Mouse (Mus musculus): ENCODE measurements around the gene Sh3bp5.

Sh3bp5 gene

DNA sequence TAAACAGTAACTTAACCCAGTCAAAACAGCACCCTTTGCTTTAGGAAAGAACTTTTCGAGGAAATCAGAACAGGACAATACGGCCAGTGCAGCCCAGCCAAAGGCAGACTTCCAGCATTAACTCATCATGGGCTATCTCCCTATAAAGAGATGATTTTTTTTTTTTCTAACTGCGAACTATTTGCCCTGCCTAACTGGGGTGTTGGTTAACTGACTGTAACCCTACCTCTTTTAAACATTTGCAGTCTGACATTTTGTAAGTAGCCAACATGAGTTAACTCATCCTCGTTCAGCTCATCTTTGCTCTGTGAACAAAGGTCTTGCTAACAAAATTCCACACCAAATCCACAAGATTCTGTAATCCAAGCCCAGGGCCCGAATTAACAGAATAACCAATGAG is 1.5 kb downstream of the Sh3bp5 start:
- CTCF ChIA-PET = interaction anchor here (0.7 kb wide), 2 partner anchors 43 to 56 kb away, joined by 3 read pairs; no protein-coding TSS in a partner anchor

DNA sequence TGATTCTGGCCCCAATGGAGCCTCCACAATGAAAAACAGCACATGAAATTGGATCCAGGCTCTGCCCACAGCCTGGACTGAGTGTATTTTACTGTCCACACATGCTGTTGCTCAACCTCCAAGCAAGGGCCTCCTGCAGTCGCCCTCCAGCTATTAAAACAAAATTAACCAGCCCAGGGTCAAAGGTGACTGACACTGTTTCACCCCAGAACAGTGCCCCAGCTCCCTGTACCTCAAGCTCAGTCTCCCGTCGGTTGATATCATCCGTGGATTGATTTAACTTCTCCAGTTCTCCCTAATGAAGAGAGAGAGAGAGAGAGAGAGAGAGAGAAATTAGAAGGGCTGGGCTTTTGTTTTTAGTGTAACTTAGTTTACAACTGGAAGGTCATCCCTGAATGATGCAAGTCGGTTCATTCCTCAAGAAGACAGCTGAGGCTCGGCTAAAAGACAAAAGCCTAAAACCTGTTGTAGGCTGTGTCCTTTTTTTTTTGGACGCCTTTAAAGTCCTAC is 2.0 kb downstream of the Sh3bp5 start:
- CTCF ChIA-PET = interaction anchor here (0.7 to 1.2 kb wide), 3 partner anchors 25 to 55 kb away, joined by 3 to 4 read pairs (median 3); no protein-coding TSS in a partner anchor

DNA sequence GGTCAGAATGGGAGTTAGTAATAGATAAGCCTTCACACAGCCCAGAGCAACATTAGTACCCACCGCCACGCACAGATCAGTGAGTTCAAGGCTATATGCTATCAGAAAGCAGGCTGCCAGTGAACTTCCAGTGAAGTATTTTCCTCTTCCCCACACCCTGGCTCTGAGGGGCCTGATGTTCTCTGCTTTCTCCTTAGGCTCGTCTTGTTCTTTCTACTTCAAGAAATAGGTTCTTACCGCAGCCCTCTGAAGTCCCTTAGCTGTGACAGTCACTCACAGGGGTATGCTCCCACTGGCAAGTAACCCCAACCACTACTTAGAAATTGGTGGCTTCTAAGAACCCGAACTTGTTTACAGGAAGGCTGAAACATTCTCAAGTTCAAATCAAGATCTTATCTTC is 2.8 kb downstream of the Sh3bp5 start:
- CTCF ChIA-PET = interaction anchor here (0.6 to 1.2 kb wide), 2 partner anchors 25 to 47 kb away, joined by 3 to 4 read pairs; no protein-coding TSS in a partner anchor

DNA sequence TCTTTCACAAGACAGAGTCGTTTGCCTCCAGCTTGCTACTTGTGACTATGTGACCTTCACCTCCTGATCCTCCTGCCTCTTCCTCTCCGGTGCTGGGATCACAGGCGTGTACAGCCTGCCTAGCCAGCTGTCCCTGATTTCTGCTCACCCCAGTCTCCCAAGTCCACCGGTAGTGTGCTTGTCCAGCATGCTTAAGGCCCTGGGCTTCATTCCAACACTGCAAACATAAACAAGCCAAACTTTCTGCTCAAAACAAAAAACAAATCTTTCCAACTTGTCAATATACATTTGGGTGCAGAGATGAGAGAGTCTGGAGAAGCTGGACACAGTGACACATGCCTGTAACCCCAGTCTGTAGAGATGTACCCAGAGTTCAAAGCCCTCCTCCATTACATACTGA is 3.5 kb downstream of the Sh3bp5 start:
- CTCF ChIA-PET = interaction anchor here (0.6 kb wide), 1 partner anchor 371 kb away, joined by 3 read pairs; no protein-coding TSS in a partner anchor

DNA sequence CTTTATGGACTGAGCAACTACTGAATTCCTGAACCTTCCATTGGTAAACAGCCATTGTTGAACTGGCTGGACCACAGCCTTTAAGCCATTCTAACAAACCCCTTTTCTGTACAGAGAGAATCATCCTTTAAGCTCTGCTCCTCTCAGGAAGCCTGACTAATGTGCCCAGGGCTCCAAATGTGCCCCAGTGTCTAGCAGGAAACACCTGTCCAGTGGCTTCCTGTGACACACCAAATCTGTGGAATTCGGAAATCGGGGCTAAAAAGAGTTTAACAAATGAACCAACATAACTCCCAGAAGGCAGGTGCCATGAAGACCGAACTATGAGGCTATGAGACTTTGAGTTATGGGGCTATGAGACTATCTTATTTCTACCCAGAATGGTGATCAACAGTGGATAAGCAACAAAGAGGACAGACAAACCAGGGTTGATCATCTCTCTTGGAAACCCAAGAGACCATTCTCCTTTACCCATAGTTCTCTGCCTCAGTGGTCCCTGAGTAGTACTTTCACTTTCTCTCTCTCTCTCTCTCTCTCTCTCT is 4.0 kb downstream of the Sh3bp5 start:
- CTCF ChIA-PET = no interaction called here

DNA sequence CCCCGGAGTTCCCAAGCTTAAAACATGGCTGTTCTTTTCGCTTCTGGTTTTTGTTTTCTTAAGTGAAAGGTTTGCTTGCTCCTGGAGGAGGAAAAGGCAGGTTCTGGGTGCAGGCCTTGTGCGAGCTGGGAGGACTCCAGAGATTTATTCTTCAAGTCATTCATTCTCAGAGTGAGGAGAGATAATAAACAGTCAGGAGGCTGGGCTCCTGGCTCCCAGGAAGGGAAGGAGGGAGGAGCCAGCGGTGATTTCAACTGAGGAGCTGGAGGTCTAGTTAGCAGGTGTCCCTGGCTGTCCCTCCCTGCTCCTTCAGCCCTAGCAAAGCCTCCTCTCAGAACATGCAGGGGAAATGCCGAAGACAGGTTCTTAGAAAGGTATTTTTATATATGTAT is 6.9 kb downstream of the Sh3bp5 start:
- CTCF ChIA-PET = interaction anchor here (0.7 kb wide), 1 partner anchor 12 kb away, joined by 3 read pairs; no protein-coding TSS in a partner anchor

DNA sequence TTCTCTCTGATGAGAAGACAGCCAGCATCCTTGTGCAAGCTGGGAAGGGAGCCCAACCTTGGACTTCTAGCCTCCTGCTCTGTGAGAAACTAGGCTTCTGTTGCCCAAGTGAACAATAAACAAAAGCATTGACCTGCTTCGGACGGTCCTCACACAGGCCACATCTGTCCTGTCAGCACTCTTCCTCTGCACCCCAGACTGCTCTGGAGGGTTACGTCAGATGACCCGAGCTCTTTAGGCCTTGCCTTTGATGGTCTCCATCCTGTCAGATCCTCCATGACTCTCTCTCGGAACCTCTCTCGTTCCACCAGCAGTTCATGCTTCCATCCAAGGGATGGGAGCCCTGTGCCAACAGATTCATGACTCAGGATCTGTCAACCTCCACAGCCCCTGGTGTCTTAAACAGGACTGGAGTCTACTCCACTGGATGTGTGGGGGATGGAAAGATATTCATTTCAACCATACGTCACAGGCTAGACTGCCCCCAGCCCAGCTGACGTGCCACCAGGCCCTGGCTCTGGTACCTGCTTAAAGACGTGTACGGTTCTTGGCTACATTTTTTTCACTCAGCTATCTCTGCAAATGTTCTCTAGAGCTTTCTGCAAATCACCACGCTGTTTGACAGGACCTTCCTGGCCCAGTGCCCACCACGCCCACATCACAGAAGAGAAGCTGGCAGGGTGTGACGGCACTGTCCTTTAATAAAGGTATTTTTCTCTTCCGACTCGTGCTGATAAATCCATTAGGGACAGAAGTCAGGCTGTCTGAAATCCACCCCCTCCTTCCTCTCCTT is 7.5 kb downstream of the Sh3bp5 start:
- CTCF ChIA-PET = no interaction called here

DNA sequence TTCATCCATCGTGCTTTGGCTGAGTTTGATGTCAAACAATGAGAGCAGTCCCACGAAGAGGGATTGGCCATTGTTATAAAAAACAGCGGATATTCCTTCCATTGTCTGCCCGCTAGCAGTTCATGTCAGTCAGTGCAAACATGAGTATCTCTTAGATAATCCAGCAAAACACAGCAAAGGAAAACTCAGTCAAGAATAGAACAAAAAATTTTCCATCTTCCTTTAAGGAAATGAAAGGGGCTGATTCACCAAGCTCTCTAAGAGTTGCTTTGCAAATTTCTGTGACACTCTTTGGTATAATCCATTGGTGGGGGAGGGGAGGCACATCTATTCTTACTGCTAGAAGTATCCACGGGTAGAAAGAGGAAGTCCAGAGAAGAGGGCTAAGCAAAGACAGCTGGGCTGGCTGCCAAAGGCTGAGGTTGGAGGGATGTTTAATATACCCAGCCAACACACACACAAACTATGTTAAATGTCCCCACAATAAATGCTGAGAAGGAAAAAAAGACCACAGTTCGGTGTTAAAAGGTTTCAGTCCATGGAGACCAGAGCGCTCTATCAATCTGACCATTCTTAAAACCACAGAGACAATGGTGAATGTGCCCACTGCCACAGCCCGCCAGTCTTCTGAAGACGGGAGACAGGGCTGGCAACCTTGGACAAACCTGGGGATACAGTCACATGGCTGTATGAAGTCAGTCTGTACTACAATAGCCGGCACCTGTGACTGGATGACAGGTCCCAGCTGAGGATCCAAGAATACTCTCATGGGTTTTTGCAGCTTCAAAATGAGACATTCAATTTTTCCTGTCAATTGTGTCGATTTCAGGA is 12.7 kb downstream of the Sh3bp5 start:
- CTCF ChIA-PET = interaction anchor here (1.1 kb wide), 1 partner anchor 28 kb away, joined by 5 read pairs; no protein-coding TSS in a partner anchor

DNA sequence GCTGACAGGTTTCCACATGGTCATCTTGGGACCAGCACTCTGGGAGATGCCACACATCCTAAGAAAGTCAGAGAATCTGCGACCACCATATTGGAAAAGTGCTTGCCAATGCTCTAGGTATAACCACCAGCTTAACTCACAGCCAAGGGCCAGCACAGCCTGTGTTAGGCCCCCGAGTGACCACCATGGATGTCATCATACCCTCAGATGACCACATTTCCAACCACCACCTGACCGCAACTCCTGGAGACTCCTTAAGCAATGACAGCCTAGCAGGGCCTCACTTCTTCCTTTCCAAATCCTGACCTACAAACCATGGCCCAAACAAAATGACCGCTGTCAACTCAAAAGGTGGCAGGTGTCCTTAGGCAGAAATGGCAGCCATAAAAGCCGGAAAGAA is 13.5 kb downstream of the Sh3bp5 start:
- CTCF ChIA-PET = interaction anchor here (0.5 to 0.6 kb wide), 2 partner anchors 16 to 25 kb away, joined by 3 read pairs; no protein-coding TSS in a partner anchor

DNA sequence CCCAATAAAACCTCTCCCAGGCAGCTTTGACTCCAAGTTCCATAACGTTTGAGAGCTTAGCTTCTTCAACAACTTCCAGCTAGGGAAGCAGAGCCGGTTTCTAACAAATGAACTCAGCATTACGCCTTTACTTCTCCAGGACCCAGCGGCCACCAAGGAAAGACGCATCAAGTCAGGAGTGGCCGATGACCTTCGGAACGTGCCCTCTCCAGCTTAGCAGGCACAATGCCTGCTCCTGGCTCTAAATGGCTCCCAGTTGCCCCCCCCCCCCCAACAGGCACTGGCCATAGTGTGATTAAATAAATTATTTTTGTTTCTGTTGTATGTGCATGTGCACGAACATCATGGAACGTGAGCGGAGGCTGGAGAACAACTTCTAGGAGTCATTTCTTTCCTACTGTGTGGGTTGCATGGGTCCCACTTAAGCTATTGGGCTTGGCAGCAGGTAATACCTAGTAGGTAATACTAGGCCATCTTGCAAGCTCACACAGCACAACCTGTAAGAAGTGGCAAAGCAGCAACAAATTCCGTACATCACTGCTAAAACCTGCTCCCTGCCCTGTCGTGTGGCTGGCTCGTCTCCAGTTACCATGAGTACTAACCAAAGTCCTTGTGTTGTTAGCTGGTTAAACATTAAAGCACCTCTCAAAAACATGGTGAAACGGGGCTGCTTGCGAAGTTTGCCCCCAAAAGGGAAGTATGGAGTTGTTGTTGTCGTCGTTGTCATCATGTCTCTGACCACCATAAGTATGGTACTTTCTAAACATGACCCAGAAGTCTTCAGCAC is 14.2 kb downstream of the Sh3bp5 start:
- CTCF ChIA-PET = interaction anchor here (0.5 to 0.6 kb wide), 4 partner anchors 13 to 24 kb away, joined by 3 to 8 read pairs (median 3); no protein-coding TSS in a partner anchor

DNA sequence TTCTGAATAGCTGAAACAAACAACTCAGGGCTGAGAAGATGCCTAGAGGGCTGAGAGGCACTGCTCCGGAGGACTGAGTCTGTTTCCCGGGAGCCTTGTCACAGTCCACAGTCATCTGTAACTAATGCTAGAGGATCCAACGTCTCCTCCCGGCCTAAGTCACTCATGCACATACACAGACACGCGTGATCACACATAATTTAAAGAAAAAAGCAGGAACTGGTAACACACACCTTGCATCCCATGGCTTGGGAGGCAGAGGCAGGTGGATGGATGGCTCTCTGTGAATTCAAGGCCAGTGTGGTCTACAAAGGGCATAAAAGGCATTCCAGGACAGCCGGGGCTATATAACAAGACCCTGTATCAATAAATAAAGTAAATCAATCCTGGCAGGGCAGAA is 14.9 kb downstream of the Sh3bp5 start:
- CTCF ChIA-PET = interaction anchor here (0.6 kb wide), 3 partner anchors 13 to 52 kb away, joined by 3 to 8 read pairs (median 3); no protein-coding TSS in a partner anchor

DNA sequence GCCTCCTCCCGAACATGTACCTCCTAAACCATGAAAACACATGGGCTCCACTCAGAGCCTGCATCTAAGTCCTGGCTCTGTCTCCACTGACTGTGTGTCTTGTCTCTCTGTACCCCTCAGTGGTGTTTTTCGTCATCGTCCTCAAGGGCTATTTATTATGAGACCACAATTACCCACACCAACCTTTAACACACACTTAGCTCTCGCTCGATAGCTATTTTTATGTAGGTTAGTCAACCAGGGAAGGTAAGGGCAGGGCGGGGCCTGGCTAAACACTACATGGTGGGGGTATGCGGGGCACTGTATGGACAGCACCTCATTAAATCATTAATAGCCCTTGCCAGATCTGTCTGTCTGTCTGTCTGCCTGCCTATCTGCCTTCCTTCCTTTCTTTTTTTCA is 15.3 kb downstream of the Sh3bp5 start:
- CTCF ChIA-PET = interaction anchor here (0.6 kb wide), 2 partner anchors 12 to 52 kb away, joined by 3 to 8 read pairs; no protein-coding TSS in a partner anchor

DNA sequence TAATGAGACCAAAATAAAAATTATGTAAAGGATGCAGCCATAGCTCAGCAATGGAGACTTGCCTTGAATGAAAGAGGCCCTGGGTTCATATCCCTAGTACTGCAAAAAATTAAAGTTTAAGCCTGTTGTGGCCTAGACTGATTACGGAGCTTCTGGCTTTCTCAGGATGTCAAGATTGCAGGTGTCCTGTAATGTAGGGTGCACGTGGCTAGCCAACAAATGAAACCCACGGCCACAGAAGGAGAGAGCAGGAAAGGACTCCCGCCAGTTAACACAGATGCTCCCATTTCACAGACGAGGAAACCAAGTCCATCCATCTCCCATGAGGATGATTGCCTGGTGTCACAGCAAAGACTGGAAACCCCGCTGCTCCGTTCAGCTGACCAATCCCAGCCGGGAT is 15.7 kb downstream of the Sh3bp5 start:
- CTCF ChIA-PET = interaction anchor here (0.6 kb wide), 2 partner anchors 22 to 52 kb away, joined by 3 to 4 read pairs; no protein-coding TSS in a partner anchor

DNA sequence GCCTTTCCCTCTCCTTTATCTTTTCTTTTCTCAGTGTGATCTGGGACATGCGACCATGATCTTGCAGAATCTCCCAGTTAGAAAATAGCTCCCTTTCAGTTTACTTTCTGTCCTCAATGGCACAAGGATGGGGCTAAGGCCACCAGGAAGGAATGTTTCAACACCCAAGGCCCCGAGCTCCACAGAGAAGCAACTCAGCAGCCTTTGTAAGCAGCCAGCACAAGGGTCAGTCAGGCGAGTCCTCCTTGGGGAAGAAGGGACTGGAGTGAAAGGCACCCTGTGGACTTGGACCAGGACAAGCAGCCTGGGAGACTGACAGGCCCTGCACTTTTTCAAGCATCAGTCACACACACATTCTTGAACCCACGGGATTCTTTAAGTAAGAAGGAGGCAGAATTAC is 16.6 kb downstream of the Sh3bp5 start:
- CTCF ChIA-PET = no interaction called here

DNA sequence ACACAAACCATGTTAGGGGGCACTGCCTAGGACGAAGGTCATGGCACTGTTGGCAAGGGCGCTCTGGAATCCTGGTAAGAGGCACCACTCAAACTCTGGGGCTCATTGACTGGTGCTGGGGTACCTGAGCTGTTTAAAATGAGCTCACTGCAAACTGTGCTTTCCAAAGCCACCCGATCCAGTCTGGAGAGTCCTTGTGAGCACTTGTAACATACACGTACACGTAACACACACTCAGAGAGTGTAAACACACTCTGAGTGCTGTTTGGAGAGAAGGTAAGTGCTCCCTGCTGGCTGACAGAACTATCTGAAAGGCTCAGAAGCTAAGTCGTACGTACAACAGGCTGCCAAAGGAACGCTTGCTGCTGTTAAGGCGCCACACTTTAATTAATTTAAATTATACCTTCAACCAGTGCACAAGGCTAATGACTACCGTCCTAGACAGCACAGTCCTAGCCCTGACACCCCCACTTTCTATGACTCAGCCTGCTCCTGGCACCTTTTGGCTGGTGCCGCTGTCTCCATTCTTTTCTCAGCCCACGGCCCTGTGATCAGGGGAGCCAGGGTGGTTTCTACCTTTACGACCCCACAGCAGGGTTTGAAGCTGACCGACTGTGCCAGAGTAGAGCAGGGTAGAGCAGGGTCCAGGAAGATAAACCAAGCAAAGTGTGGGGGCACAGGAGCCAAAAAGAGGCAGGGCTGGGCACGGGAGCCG is 18.9 kb downstream of the Sh3bp5 start:
- CTCF ChIA-PET = no interaction called here

DNA sequence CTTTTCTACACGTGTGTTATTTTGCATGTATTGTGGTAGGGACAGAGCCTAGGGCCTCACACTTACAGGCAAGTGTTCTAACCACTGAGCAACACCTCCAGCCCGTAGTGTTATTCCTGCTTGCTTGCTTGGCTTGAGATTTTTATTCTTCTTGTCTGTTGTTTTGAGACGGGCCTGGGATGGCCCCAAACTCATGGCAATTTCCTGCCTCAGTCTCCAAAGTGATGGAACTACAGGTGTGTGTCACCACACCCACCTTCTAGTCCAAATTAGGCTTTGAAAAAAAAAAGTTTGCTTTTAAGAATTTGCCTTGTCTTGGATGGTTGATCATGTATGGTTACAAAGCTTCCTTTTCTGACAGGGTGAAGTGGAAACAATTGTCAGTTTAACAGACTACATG is 19.5 kb downstream of the Sh3bp5 start:
- CTCF ChIA-PET = no interaction called here

DNA sequence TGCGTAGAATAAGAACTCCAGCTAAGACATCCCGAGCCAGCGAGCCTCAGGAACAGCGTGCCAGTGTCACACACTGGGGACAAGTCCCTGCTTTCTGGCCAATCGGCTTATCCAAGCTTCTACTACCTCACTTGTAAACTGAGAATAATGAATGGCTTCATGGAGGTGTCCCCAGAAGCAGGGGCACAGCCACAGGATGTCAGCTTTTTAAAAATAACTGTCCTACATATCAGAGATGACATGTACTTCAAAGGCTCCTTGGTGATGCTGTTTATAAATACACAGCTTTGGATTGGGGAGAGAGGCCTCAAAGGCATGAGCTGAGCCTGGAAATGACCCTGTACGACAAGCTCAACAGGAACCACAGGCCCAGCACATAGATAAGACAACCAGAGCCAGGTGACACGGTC is 20.9 kb downstream of the Sh3bp5 start:
- CTCF ChIA-PET = interaction anchor here (0.5 kb wide), 1 partner anchor 58 kb away, joined by 5 read pairs; no protein-coding TSS in a partner anchor

DNA sequence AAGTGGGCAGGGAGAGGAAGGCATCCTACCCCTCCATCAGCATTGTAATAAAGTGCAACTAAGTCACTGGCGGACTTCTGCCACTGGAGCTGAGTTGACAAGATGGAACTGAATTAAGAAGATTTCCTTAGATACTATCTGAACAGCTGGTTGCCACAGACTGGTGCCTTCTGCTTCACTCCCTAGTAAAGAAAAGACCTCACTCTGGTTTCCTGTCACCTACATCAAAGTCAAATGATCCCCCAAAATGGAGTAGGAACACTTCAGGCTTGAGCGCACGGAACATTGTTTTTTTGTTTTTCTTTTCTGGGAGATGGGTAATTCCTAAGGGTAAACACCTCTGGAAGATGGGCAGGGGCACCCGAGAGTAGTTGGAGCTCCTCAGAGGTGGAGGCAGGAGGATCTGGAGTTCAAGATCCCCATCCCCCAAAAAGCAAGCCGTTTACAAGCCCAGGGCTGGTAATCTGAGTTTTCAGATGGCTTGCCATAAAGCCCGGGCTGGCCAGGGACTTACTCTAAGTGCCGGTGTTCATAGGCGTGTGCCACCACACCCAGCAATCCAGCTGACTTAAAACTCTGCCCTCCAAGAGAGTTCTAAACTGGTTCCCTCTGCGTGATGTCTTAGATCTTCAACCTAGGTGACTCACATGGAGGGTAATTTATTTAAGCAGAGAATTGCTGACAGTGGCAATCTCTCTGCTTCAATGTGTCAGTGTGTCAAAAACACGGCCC is 21.5 kb downstream of the Sh3bp5 start:
- CTCF ChIA-PET = no interaction called here

DNA sequence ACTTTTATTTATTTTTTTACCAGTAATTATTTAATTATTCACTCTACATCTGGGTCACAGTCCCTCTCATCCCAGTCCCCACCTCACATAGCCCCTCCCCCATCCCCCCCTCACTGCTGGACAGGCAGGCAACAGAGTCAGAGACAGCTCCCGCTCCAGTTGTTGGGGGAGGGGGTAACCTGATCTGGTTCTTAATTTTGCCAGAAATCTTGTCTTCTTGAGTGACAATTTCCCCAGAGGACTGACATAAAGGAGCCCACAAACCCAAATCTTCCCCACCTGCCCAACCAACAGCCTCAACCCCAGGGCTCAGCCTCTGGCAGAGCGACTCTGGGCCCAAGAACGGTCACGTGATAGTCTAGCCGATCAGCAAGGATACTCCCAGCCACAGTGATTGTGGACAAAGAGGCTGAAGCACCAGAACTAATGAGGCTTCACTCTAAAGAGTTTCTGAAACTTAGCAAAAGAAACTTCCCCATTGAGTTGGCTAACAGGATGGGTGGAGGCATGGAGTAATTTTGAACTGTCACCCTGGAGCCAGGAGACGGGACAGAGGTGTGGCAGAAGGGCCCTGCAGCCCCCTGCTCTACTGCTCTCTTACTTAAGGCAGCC is 22.3 kb downstream of the Sh3bp5 start:
- CTCF ChIA-PET = no interaction called here
